Mouse (Mus musculus) right cerebral cortex, postnatal 36 days (tissue): ENCODE results near the gene Nol9.

Experiments
- DNase-seq, 2 experiments: peaks; one replicate each; pipeline ENCODE4 v3.0.0; 2022; ENCODE audit warnings: low spot score in 2 of 2, mixed read lengths in 1 of 2

The Nol9 gene

GRCm38 (mm10) chr4:152038985-152039830 lies at the start of gene Nol9:
Gene Nol9 (plus strand): TSS chr4:152039321.
- peak; percentile 83 for DNase-seq

DNA sequence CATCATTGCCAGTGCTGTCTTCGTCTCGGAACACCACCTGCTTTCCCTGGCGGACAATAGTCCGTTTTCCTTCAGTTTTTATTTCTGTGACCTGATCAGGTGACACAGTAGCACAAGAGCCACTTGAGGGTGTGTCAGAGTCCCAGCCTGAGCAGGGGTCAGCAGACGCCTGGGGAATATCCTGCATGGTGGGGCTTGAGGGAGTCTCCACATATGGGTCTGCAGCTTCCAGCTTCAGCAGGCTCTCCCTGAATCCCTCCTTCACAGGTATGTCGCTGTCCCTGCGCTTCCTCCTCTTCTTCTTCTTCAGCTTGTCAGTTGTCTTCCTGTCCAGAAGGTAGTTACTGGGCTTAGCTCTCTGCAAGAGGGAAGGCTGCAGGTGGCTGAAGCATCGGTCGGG lies 47.0 kb upstream of the Nol9 start:
- no peak for DNase-seq

GRCm38 (mm10) chr4:151993035-151993434 lies 46.1 kb upstream of the Nol9 start:
- DNase-seq: no peak

DNA sequence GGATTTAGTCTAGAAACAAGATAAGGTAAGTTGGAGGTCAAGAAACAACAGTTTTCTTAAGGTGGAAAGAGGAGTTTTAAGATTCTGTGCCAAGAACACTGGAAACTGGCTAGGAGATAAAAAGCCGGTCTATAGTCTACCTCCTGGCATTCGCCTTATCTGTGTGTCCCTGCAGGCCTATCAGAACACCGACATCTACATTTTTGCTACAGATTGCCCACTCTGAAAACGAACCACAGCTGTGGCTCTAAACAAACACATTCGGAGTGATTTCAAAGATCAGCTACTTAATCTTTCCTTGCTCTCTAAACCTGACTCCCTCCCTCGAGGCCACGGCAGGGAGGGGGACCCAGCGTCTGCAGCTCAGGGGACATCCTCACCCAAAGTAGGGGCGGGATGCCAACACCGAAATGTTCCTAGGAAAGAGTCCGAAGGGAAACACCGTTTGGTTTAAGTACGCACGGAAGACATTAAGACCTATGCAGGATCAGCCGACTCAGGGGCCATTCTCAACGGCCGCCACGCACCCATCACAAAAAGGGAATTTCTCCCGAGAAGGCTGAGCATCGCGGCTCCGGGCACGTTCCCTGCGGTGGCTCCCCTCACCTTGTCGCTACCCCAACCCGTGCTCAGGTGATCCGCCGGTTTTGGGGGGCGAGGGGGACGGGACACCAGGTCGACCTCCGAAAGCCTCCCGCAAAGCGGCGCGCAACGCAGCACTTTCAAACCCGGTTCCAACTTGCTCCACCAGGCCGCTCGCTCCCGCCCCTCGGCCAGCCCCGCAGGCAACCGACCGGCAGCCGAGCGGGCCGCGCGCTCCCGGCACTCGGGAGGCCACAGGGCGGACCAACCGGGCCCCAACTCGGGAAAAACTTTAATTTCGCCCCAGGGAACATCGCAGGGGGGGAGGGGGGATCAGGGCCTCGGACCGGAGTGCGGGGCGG lies 44.6 kb upstream of the Nol9 start:
- no peak for DNase-seq

DNA sequence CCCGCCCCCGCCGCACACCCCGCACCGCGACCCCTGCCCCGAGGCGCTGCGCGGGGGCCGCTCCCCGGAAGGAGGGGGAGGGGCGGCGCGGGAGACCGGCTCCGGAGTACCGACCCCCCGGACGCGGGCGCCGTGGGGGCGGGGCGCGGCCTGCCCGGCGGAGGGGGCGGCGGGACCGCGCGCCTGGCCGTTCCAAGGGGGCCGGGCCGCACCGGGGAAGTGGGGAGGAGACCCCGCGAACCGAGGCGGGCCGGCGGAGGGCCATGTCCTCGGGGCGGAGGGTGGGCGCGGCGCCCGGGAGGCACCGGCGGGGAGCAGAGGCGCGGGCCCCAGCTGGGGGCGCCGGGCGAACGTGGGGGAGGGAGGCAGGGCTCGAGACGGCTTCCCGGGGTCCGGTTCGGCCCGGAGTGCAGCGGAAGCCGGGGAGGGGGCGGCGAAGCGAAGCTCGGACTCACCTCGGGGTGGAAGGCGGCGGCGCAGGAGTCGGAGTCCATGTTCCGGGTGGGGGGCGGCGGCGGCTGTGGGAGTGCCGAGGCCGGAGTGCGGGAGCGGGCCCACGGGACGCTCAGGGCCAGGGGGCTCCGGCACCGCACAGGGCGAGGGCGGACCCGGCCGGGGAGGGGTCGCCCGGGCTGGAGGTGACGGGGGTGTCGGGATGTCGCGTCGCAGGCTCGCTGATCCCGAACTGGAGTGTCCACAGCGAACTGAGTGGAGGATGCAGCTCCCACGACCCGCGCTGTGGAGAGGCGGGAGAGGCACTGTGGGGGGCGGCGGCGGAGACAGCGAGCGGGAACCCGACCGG lies 43.5 kb upstream of the Nol9 start:
- no peak for DNase-seq

DNA sequence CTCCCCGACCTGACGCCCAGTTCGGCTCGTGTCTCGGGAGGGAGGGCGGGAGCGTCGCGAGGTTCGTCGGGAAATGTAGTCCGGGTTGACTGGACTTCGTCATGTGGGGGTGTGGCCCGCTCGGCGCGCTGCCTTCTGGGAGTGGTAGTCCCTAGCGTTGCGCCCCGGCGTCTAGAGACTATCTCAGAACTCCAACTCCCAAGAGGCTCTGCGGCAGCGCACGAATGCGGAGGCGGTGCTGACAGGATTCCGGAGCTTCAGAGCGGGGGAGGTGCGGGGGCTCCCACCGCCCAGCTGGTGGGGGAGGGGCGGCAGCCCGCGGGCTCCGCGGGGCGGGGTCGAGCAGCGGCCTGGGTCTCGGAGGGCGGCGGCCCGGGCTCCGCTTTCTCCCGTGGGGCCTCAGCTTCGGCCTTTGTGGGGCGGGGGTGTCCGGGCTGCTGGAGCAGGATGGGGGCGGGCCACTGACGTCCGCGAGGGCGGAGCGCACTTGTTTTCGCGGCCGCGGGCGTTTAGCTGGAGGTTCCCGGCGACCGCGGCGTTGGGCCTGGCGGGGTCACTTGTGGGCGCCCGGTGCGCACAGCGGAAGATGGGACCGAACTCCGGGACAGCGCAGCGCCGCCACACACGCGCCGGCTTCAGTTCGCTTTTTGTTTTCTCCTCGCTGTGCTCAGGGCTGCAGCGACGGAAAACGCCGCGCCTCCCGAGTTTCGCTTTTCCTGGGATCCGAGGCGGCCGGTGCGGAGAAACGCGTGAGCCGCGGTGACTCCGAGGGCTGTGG lies 42.8 kb upstream of the Nol9 start, which contains the start of gene Phf13:
Gene Phf13, minus strand, starts transcription at position 86 of the 778 bp plus-strand sequence.
- DNase-seq: peak; percentile 99

DNA sequence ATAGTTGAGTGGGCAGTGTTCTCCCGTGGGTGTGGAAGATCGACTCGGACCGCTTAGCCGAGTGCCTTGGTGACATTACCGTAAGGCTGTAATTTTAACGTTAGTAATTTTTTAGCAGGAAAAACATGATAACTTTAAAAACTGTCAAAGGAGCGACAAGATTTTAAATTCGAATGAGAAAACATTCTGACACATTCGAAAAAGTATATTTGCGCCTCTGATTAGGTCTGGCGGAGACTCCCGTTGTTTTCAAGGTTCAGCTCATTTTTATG lies 42.2 kb upstream of the Nol9 start:
- no peak for DNase-seq

DNA sequence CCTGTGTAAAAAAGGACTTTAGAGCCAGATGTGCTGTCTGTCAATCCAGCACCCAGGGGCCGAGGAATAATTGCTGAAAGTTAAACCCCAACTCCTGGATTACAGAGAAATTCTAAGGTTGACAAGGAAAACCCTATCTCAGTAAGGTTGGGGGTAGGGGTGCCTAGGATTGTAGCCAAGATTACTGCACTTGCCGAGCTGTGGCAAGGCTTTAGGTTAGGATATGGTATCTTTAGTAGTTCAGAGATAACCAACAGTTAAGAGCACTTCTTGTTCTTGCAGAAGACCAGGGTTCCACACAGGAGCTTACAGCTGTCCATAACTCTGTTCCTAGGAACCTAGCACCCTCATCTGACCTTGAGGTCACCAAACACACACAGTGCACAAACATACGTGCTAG lies 41.4 kb upstream of the Nol9 start:
- no peak for DNase-seq

- no peak for DNase-seq
These were observed 39.6 kb upstream of the Nol9 start for GRCm38 (mm10) chr4:151999481-151999880.

DNA sequence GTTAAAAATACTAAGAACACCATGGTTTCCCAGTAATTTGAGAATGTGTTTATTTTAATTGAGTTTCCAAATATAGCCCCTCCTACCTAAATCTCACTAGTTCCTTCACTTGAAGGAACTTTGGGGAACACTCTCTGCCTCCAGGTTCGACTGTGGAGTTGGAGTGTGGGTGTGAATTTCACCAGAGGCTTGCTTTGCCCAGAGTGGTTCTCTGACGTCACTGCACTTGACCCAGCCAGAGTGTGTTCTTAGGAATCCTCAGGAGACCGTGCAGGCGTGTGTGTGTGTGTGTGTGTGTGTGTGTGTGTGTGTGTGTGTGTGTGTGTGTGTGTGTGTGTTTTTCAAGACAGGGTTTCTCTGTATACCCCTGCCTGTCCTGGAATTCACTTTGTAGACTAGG lies 38.2 kb upstream of the Nol9 start:
- peak in 1 of 2 experiments; percentile 62 for DNase-seq

GRCm38 (mm10) chr4:152001335-152001734 lies 37.8 kb upstream of the Nol9 start:
- DNase-seq: no peak

DNA sequence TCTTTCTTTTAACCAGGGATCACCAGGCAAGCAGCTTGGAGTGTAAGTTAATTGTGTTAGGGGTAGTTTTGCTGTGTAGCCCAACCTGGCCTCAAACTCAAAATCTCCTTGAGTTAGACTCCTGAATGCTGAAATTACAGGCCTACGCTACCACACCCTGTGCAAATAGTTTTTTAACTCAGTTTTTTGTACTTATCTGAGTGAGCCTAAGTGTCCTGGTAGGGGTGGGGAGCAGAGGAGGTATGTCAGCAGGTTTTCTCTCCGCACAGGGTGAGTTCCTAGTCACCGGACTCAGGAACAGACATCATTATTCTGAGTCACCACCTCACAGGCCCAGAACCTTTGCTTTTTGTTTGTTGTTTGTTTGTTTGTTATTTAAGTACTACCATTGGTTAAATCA lies 37.1 kb upstream of the Nol9 start:
- DNase-seq: no peak

DNA sequence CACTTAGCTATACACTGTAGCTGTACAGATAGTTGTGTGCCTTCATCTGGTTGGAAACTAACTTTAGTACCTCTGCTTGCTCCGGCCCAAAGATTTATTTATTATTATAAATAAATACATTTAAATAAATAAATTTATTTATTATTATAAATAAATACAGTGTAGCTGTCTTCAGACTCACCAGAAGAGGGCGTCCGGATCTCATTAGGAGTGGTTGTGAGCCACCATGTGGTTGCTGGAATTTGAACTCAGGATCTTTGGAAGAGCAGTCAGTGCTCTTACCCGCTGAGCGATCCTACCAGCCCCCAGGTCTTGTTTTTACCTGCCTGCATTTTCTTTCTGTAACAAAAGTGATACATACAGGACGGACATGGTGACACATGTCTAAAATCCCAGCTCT lies 33.0 kb upstream of the Nol9 start:
- DNase-seq: no peak

DNA sequence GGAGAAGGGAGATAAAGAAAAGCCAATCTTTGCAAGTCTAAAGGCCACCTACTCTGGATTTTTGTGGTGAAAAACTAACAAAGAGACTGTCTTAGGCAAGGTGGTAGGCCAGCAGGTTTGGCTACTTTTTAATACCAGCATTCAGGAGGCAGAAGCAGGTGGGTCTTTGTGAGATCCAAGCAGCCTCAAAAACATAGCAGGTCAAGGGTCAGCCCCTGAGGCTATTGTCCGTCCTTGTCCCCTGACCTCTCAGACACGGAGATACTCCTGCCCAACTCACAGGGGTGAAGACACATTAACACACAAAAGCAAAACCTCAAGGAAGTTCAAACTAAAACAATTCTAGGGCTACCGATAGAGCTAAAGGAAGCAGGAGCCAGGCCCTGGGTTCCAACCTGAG lies 32.3 kb upstream of the Nol9 start:
- DNase-seq: no peak

GRCm38 (mm10) chr4:152007481-152008147 lies 31.5 kb upstream of the Nol9 start:
- DNase-seq: no peak

DNA sequence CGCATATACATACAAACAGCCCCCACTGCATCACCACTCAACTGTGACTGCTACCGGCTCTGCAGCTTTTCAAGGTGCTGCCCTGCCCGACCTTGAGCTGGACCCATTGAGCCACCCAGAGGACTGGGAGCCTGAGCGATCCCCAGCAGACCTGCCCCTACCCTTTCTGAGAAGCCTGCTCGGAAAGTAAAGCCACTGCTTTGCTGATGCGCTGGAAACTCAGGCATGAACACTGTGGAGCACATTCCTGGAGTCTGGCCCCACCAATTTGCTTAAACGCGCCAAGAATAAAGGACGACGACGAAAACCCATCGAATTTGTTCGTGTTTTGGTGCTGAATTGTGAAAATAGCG lies 31.0 kb upstream of the Nol9 start:
- no peak for DNase-seq

DNA sequence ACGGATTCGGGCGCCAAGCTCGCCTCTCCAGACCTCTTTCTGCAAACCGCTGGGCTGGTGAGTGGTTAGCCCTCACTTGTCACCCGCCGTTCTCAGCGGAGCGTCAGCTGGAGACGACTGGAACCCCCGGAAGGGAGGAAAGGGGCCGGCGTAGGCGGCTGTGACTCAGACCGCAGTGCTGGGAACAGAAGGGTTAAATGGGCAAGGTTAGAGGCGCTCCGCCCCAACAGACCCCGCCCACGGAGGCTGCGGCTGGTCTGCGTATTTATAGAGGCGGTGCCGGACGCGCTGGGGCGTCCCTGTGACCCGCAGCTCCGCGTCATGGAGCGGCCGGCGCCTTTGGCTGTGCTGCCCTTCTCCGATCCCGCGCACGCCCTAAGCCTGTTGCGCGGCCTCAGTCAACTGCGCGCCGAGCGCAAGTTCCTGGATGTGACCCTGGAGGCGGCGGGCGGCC lies 30.5 kb upstream of the Nol9 start, which contains the start of gene Klhl21:
Gene Klhl21, plus strand, starts transcription at position 182 of the 454 bp plus-strand sequence.
- peak; percentile 91 for DNase-seq

DNA sequence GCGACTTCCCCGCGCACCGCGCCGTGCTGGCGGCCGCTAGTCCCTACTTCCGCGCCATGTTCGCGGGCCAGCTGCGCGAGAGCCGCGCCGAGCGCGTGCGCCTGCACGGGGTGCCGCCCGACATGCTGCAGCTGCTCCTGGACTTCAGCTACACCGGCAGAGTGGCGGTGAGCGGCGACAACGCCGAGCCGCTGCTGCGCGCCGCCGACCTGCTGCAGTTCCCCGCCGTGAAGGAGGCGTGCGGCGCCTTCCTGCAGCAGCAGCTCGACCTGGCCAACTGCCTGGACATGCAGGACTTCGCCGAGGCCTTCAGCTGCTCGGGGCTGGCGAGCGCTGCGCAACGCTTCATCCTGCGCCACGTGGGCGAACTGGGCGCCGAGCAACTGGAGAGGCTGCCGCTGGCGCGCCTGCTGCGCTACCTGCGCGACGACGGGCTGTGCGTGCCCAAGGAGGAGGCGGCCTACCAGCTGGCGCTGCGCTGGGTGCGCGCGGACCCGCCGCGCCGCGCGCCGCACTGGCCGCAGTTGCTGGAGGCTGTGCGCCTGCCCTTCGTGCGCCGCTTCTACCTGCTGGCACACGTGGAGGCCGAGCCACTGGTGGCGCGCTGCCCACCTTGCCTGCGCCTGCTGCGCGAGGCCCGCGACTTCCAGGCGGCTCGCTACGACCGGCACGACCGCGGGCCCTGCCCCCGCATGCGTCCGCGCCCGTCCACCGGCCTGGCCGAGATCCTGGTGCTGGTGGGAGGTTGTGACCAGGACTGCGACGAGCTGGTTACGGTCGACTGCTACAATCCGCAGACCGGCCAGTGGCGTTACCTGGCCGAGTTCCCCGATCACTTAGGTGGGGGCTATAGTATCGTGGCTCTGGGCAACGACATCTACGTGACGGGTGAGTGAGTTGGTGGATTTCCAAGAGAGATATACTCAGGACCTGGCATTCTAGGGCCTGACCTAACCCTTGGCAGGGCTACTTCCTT lies 29.8 kb upstream of the Nol9 start:
- DNase-seq: peak; percentile 76 to 82

- DNase-seq: no peak
These were observed 28.9 kb upstream of the Nol9 start for GRCm38 (mm10) chr4:152010091-152010706.
